Mouse (Mus musculus) spleen, adult 12 weeks (tissue): ENCODE results near the gene Orc4.
"Not testable (repeated sequence)": the region's sequence is repeated elsewhere in the genome, so short reads cannot be mapped to it uniquely, and the experiment has no call there.

Source experiments
- DNase-seq: peaks from one replicate; pipeline ENCODE4 v3.0.0; 2022; ENCODE audit warnings: low spot score

Gene Orc4

DNA sequence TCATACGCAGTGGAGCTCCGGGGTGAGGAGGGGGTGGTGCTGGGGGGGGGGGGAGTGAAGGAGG, at the start of gene Orc4:
Orc4 (minus strand) TSS at position 26 of the 64 bp plus-strand sequence.
- no peak for DNase-seq

DNA sequence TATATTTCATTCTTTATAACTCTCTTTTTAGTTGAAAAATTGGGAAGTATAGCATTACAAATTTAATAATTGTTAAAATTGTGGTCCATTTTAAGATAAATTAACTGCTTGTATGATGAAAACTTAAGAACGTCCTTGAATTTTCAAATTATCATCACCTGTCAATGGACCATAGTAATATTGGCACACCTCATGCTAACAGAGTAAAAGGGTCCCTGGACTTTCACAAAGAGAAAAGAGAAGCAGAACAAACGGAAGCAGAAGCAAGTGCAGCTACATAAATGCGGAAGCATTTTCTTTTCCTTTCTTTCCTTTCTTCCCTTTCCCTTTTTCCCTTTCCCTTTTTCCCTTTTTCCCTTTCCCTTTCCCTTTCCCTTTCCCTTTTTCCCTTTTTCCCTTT, 40.2 kb upstream of the Orc4 start:
- DNase-seq = no peak

DNA sequence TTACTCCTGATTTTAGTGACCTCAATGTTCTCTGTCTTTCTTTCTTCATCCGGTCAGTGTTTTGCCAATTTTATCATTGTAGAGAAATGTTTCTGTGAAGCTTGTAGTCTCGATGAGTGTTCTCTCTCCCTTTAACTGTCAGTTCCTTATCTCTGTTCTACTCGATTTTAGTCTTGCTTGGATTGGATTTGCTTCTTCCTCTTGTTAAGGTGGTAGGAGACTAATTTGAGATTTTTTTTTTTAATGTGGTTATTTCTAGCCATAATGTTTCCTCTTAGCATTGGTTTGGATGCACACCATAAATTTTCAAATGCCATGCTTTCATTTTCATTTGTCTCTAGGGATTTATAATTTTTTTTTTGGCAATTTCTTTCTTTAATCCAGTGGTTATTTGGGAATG, 28.8 kb upstream of the Orc4 start:
- no peak for DNase-seq

DNA sequence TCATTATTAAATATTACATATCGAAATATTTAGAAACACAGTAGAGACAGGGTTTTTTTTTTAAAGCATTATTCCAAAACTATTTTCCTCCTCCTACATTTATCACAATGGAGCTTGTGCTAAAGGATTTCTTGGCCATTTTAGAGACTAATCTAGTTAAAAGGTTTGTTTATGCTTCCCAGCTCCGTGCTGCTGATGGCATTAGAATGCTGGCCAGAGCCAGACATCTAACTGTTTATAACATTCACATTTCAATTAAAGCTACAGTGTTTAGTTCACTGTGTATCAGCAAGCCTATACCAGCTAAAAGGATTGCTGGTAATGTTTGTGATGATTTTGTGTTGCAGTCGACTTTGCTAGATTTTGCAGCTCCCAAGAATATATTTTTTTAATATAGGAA, 6.5 kb upstream of the Orc4 start:
- no peak for DNase-seq

DNA sequence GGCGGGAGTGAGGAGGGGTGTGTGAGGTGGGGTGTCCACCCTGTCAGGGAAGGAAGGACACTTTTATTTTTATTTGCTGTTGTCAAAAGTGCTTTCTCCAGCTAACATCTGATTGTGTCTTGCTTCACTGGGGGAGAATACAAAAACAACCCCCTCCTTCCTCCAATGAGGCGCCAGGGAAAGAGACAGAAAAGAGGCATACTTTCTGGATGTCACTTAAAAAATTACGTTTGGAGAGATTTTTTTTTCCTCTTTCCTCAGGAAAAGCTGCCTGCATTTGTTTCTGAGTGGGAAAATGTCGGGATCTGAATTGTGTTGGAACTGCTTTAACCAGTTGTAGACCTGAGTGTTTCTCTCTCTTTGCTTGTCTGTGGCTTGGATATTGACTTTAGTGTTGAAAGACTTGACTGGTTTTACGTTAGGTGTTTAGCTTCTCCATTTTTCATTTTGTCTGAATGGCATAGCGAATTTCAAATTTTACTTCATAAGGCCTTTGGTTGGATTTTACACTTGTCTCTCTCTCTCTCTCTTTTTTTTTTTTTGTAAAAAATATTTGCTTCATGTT, 321 bp upstream of the Orc4 start:
- no peak for DNase-seq

DNA sequence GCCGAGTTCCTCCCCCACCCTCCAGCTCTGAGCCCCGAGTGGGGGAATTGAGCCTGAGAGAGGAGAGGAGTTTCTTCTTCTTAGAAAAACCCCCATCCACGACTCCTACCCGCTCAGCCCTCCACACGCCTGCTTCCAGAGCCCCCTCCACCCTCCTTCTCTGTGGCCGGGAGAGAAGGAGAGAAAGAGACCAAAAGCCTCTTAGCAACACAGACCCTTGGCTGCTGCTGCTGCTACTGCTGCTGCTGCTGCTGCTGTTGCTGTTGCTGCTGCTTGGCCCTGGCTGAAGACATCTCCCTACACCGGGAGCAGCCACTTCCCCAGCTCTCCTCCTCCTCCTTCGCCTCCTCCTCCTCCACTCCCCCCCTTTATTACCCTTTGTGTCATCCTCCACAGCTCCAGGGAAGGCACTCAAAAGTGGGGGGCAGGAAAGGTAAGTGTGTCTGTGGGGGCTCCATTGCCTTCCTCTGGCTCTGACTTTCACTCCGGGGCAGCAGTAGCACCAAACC, 280 bp downstream of the Orc4 start:
- DNase-seq = peak; percentile 12

DNA sequence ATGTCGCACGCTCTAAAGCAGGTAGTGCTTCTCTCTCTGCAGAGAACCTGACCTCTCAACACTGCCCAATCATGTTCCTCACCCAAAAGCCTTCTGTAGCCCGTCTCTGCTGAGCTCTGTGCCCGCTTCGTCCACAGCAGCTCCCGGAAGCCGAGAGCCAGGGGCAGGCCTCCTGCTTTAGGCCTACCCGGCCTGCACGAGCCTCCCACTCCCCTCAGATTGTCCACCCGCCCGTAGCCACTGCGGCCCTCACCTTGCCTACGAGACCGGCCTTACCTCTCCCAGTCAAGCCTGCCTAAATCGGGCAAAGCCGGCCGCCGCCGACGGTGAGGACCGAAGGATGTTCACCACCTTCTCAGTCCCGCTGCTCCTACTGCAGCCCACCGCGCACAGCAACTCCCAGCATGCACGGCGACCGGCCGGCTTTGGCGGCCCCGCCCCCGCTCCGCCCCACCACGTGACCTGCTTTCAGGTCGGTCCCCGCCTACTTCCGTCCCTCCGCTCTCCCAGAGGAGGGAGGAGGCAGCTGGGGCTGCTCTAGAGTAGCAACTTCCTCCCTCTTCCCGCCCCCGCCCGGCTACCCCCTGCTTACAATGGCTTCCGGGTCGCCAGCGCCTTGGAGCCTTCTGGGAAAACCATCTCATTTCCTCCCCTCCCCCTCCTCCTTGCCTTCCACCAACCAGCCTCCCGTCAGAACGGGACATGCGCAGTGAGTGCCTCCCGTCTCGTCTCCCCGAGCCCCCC, 1.1 kb downstream of the Orc4 start, which contains the start of gene Mbd5:
Mbd5 (plus strand) TSS at position 668 of the 744 bp plus-strand sequence.
- DNase-seq = peak; percentile 98

DNA sequence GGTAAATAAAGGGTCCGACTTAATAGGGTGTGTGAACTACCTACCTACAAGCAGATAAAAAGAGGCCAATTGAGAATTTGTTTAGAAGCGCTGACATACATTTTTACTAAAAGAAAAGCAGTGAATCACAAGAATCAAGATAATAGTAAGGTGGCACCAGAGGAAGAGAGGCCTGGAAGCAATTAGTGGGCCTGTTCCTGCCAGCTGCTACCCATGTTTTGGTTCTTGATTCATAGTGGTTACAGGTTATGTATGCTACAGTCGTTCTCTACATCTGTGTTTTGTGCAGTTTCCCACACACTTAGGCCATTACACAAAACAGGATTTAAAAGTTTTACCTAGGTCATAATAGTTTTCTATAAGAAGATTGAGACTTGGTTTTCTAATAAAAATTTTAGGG, 2.3 kb downstream of the Orc4 start:
- no peak for DNase-seq

DNA sequence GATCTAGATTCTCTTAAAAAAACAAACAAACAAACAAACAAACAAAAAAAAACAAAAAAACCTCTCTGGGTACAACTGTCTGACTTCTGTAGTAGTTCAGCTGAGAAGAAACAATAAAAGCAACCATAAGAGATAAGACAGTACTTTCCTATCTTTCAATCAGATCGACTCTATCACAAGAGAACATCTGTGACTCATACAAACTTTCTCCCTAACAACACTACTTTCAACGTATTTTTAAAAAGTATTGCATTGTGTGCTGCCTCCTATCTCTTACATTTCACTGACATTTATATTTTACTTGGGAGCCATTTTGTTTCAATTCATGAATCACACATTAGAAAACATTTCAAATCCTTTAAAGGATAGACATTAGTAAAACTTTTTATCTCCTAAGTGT, 15.0 kb downstream of the Orc4 start:
- DNase-seq = no peak

DNA sequence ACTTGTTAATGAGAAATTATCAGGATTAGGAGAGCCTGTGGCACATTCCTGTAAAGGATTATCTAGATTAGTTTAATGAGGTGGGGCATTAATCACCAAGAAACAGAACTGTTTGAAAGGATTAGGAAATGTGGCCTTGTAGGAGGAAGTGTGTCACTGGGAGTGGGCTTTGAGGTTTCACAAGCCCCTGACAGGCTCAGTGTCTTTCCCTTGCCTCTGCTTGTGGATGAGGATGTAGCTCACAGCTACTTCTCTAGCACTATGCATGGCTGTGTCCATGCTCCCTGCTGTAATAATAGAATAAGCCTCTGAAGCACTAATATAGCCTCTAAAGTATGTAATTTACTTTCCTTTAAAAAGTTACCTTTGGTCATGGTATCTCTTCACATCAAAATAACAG, 34.2 kb downstream of the Orc4 start:
- no peak for DNase-seq

DNA sequence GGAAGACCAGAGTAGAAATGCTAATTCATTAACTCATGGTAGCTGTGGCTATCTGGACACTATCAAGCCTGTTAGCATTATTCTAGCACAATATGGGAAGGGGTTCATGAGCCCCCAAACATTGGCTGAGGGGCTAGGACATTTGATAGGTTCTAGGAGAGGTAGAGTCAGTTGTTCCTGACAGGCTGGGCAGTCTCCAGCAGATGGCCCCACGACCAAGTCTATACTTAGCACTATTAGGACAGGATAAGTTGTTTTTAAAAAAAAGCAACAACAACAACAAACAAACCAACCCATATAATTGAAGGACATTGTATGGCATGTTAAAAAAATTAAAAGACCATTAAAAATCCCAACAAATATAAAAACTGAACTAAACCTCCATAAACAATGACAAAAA, 35.9 kb downstream of the Orc4 start:
- no peak for DNase-seq

DNA sequence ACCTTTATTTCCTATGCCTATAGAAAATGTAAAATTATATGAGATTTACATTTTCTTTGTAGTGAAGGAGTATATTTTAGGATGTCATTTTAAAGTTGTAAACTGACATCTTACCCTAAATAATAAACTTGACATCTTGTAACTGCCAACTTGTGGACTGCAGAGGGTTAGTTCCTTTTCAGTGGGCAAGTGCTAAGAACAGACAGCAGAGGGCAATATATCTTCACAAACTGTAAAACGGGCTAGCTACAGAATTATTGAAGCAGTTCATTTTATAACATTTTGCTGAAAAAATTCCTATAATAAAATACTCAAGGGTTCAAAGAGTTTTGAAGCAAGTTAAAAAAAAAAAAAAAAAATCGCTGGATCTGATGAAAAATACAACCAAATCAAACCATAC, 41.2 kb downstream of the Orc4 start:
- DNase-seq = no peak

DNA sequence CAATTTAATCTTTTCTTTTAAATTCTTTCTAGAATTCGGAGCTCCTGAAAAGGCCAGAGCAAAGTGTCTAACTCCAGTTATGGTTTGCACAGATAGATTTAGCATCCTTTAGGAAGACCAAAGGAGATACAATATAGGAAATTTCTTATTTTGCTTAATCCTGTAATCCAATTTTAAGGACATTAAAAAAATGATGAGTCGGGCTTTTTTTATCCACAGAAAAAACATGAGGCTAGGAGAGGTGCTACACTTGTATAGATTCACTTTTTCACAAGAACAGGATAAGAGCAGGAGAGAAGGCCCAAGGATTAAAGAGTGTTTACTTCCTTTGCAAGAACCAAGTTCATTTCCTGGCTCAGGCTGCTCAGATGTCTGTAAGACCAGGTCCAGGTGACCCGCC, 54.9 kb downstream of the Orc4 start:
- no peak for DNase-seq

DNA sequence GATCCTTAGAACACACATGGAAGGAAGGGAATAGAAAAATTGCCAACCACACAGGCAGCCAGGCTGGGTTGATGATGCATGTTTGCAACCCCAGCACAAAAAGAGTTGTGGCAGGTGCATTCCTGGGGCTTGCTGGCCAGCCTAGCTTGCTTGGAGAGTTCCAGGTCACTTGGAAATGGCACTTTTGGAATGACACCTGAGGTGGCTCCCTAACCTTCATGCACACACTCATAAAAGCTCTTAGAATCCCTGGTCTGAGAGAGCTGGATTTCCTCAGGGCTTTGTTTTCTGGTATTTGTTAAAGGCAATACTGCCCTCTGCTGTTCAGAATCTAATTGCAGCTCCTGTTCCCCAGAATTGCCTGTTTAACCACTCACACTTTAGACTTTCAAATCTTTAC, 64.1 kb downstream of the Orc4 start:
- peak; percentile 2 for DNase-seq

DNA sequence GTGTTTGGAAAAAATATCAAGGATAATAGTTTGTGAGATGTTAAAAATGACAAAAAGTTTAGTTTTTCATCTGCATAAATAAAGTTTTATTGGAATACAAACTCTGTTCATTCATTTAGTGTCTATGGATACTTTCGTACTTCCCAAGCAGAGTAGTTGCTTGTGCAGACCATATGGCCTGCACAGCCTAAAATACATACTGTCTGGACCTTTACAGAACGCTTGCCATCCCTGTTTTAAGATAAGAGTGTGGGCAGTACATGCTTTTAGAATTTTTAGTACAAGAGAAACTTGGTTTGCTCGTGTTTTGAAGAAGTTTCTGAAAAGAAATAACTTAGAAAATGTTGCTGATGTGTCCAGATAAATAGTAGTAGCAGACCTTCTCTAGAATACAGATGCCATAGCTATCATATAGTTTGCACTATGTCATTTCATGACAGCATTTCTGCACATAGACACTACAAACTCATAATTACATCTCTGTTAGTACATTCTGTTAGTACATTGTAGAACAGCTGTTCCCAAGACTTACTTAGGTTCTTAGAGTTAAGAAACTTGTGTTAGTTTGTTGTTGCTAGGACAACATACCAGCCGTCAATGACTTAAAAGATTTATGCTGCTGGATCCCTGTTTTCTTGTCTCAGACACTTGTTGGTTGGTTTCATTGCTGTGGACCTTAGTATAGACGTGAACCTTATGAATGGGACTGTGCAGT, 81.7 kb downstream of the Orc4 start:
- no peak for DNase-seq

DNA sequence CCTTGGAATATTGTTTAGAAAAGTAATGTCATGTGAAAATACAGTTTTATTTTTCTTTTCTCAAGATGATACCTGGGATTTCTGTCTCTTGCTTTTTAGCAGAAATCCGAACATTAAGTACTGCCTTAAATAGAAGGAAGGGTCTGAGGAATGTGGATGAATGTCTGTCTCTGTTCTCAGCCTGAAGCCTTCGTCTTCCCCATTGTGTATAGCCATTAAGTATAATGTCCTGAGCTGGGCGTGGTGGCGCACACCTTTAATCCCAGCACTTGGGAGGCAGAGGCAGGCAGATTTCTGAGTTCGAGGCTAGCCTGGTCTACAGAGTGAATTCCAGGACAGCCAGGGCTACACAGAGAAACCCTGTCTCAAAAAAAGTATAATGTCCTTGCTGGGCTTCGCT, 84.5 kb downstream of the Orc4 start:
- not testable (repeated sequence) for DNase-seq
